Mouse (Mus musculus): Measurements from ENCODE around the gene St6galnac3. TPM values are rescaled to one million over a fixed set of nuclear protein-coding genes. Genes with fewer than 3 reads are reported as not detected.

Gene St6galnac3
- polyA plus RNA-seq, 1 experiment from 2014 or later: 38.4 TPM

GRCm38 (mm10) chr3:153582065-153582464 lies 142.9 kb downstream of the St6galnac3 start:
- 22% methylated on average over 4 of the region's 4 CpGs for WGBS

GRCm38 (mm10) chr3:153580625-153581024 lies 144.3 kb downstream of the St6galnac3 start:
- 46% methylated on average over 2 of the region's 2 CpGs for WGBS
- H3K4me3 ChIP-seq: no peak overlapping the region
- peaks cover 25% of the 10 kb centered on the region for H3K4me1 ChIP-seq
- H3K27ac ChIP-seq: no peak overlapping the region
- DNase-seq (ENCODE audit: low spot score): no peak
- H3K36me3 ChIP-seq: no peaks in the 10 kb centered on the region
- no peaks in the 10 kb centered on the region for H3K9me3 ChIP-seq
- no peaks in the 10 kb centered on the region for H3K27me3 ChIP-seq (ENCODE audit: insufficient read depth, poor library complexity, severe bottlenecking)

More at GRCm38 (mm10) chr3:153582065-153582464, 142.9 kb downstream of the St6galnac3 start:
- no peak overlapping the region for H3K27ac ChIP-seq
- no peak for DNase-seq (ENCODE audit: low spot score)
- peaks cover 32% of the 10 kb centered on the region for H3K4me1 ChIP-seq
- no peaks in the 10 kb centered on the region for H3K36me3 ChIP-seq
- no peaks in the 10 kb centered on the region for H3K27me3 ChIP-seq (ENCODE audit: insufficient read depth, poor library complexity, severe bottlenecking)
- no peaks in the 10 kb centered on the region for H3K9me3 ChIP-seq
- no peak overlapping the region for H3K4me3 ChIP-seq

GRCm38 (mm10) chr3:153580136-153580535 lies 144.8 kb downstream of the St6galnac3 start:
- H3K27ac ChIP-seq: no peak overlapping the region
- H3K9me3 ChIP-seq: no peaks in the 10 kb centered on the region
- H3K27me3 ChIP-seq (ENCODE audit: insufficient read depth, poor library complexity, severe bottlenecking): no peaks in the 10 kb centered on the region
- H3K4me3 ChIP-seq: no peak overlapping the region
- H3K36me3 ChIP-seq: no peaks in the 10 kb centered on the region
- DNase-seq (ENCODE audit: low spot score): no peak
- H3K4me1 ChIP-seq: peaks cover 25% of the 10 kb centered on the region
- WGBS: 84% methylated on average over 3 of the region's 3 CpGs

- 72% methylated on average over 2 of the region's 2 CpGs for WGBS
- Histone ChIP-seq H3K36me3 (no peaks in the 10 kb centered on the region), H3K4me1 (peaks cover 12% of the 10 kb centered on the region)
Measured at GRCm38 (mm10) chr3:153577286-153577685, 147.7 kb downstream of the St6galnac3 start.

GRCm38 (mm10) chr3:153571152-153571551 lies 153.8 kb downstream of the St6galnac3 start:
- Histone ChIP-seq H3K4me1 (peaks cover 6% of the 10 kb centered on the region; the same call in 1 of the 2 replicates), H3K9me3 (no peaks in the 10 kb centered on the region), H3K27me3 (ENCODE audit: insufficient read depth, poor library complexity, severe bottlenecking) (no peaks in the 10 kb centered on the region), H3K27ac (no peak overlapping the region), H3K36me3 (no peaks in the 10 kb centered on the region), H3K4me3 (no peak overlapping the region)
- DNase-seq (ENCODE audit: low spot score): no peak
- 87% methylated on average over 11 of the region's 11 CpGs for WGBS

More at GRCm38 (mm10) chr3:153577286-153577685, 147.7 kb downstream of the St6galnac3 start:
- Histone ChIP-seq H3K4me3 (no peak overlapping the region), H3K27me3 (ENCODE audit: insufficient read depth, poor library complexity, severe bottlenecking) (no peaks in the 10 kb centered on the region), H3K27ac (no peak overlapping the region), H3K9me3 (no peaks in the 10 kb centered on the region)
- no peak for DNase-seq (ENCODE audit: low spot score)

GRCm38 (mm10) chr3:153568815-153569214 lies 156.2 kb downstream of the St6galnac3 start:
- H3K9me3 ChIP-seq: no peaks in the 10 kb centered on the region
- no peaks in the 10 kb centered on the region for H3K36me3 ChIP-seq
- DNase-seq (ENCODE audit: low spot score): no peak
- peaks cover 6% of the 10 kb centered on the region; the same call in 1 of the 2 replicates for H3K4me1 ChIP-seq
- no peak overlapping the region for H3K27ac ChIP-seq
- no peak overlapping the region for H3K4me3 ChIP-seq
- H3K27me3 ChIP-seq (ENCODE audit: insufficient read depth, poor library complexity, severe bottlenecking): no peaks in the 10 kb centered on the region
- 56% methylated on average over 3 of the region's 3 CpGs for WGBS

GRCm38 (mm10) chr3:153567913-153568312 lies 157.1 kb downstream of the St6galnac3 start:
- DNase-seq (ENCODE audit: low spot score): no peak
- no peak overlapping the region for H3K4me3 ChIP-seq
- no peaks in the 10 kb centered on the region for H3K9me3 ChIP-seq
- H3K4me1 ChIP-seq: peaks cover 6% of the 10 kb centered on the region; the same call in 1 of the 2 replicates
- WGBS: 61% methylated on average over 3 of the region's 3 CpGs
- no peaks in the 10 kb centered on the region for H3K27me3 ChIP-seq (ENCODE audit: insufficient read depth, poor library complexity, severe bottlenecking)
- H3K27ac ChIP-seq: no peak overlapping the region
- H3K36me3 ChIP-seq: no peaks in the 10 kb centered on the region

GRCm38 (mm10) chr3:153567512-153567911 lies 157.5 kb downstream of the St6galnac3 start:
- H3K27ac ChIP-seq: no peak overlapping the region
- WGBS: 74% methylated on average over 4 of the region's 4 CpGs
- H3K4me1 ChIP-seq: peaks cover 6% of the 10 kb centered on the region; the same call in 1 of the 2 replicates
- H3K9me3 ChIP-seq: no peaks in the 10 kb centered on the region
- H3K36me3 ChIP-seq: no peaks in the 10 kb centered on the region
- H3K4me3 ChIP-seq: no peak overlapping the region
- DNase-seq (ENCODE audit: low spot score): no peak
- H3K27me3 ChIP-seq (ENCODE audit: insufficient read depth, poor library complexity, severe bottlenecking): no peaks in the 10 kb centered on the region

GRCm38 (mm10) chr3:153566100-153566499 lies 158.9 kb downstream of the St6galnac3 start:
- DNase-seq (ENCODE audit: low spot score): no peak
- Histone ChIP-seq H3K4me1 (peaks cover 10% of the 10 kb centered on the region), H3K36me3 (no peaks in the 10 kb centered on the region), H3K27ac (no peak overlapping the region), H3K27me3 (ENCODE audit: insufficient read depth, poor library complexity, severe bottlenecking) (no peaks in the 10 kb centered on the region), H3K4me3 (no peak overlapping the region), H3K9me3 (no peaks in the 10 kb centered on the region)
- WGBS: 81% methylated on average over 2 of the region's 2 CpGs

GRCm38 (mm10) chr3:153560897-153561296 lies 164.1 kb downstream of the St6galnac3 start:
- no peaks in the 10 kb centered on the region for H3K27me3 ChIP-seq (ENCODE audit: insufficient read depth, poor library complexity, severe bottlenecking)
- 81% methylated on average over 6 of the region's 6 CpGs for WGBS
- H3K4me1 ChIP-seq: peaks cover 19% of the 10 kb centered on the region; the same call in 1 of the 2 replicates
- H3K27ac ChIP-seq: no peak overlapping the region
- no peak for DNase-seq (ENCODE audit: low spot score)
- no peaks in the 10 kb centered on the region for H3K9me3 ChIP-seq
- H3K36me3 ChIP-seq: no peaks in the 10 kb centered on the region
- no peak overlapping the region for H3K4me3 ChIP-seq

- Histone ChIP-seq H3K27me3 (ENCODE audit: insufficient read depth, poor library complexity, severe bottlenecking) (no peaks in the 10 kb centered on the region), H3K4me3 (no peak overlapping the region), H3K27ac (no peak overlapping the region), H3K4me1 (peaks cover 19% of the 10 kb centered on the region; the same call in 1 of the 2 replicates), H3K9me3 (no peaks in the 10 kb centered on the region), H3K36me3 (no peaks in the 10 kb centered on the region)
- 82% methylated on average over 8 of the region's 8 CpGs for WGBS
- no peak for DNase-seq (ENCODE audit: low spot score)
Measured at GRCm38 (mm10) chr3:153559586-153559985, 165.4 kb downstream of the St6galnac3 start.

- no peak overlapping the region for H3K4me3 ChIP-seq
- no peaks in the 10 kb centered on the region for H3K27me3 ChIP-seq (ENCODE audit: insufficient read depth, poor library complexity, severe bottlenecking)
- 41% methylated on average over 11 of the region's 11 CpGs for WGBS
- H3K4me1 ChIP-seq: peaks cover 28% of the 10 kb centered on the region
- H3K36me3 ChIP-seq: no peaks in the 10 kb centered on the region
- no peak overlapping the region for H3K27ac ChIP-seq
- DNase-seq (ENCODE audit: low spot score): no peak
- no peaks in the 10 kb centered on the region for H3K9me3 ChIP-seq
Measured at GRCm38 (mm10) chr3:153556621-153557020, 168.4 kb downstream of the St6galnac3 start.

- no peak overlapping the region for H3K27ac ChIP-seq
- H3K4me1 ChIP-seq: peaks cover 15% of the 10 kb centered on the region; the same call in 1 of the 2 replicates
- 92% methylated on average over 3 of the region's 3 CpGs for WGBS
- no peaks in the 10 kb centered on the region for H3K9me3 ChIP-seq
- H3K36me3 ChIP-seq: no peaks in the 10 kb centered on the region
- H3K4me3 ChIP-seq: no peak overlapping the region
- no peaks in the 10 kb centered on the region for H3K27me3 ChIP-seq (ENCODE audit: insufficient read depth, poor library complexity, severe bottlenecking)
- no peak for DNase-seq (ENCODE audit: low spot score)
Measured at GRCm38 (mm10) chr3:153553712-153554111, 171.3 kb downstream of the St6galnac3 start.

GRCm38 (mm10) chr3:153553226-153553625 lies 171.7 kb downstream of the St6galnac3 start:
- no peaks in the 10 kb centered on the region for H3K27me3 ChIP-seq (ENCODE audit: insufficient read depth, poor library complexity, severe bottlenecking)
- no peaks in the 10 kb centered on the region for H3K36me3 ChIP-seq
- no peak overlapping the region for H3K27ac ChIP-seq
- no peak overlapping the region for H3K4me3 ChIP-seq
- peaks cover 15% of the 10 kb centered on the region; the same call in 1 of the 2 replicates for H3K4me1 ChIP-seq
- WGBS: 75% methylated on average over 7 of the region's 7 CpGs
- no peaks in the 10 kb centered on the region for H3K9me3 ChIP-seq
- no peak for DNase-seq (ENCODE audit: low spot score)

Measured in heart, embryonic 10.5 days (tissue).